Mouse (Mus musculus) liver, adult 2 months (tissue): Measurements from ENCODE around the gene Cln3. TPM values are rescaled to one million over a fixed set of nuclear protein-coding genes. Genes with fewer than 3 reads are reported as not detected.

Experiments
- DNase-seq: peaks from one replicate; pipeline ENCODE4 v3.0.0-alpha.2; 2011; ENCODE audit warnings: low read depth, low spot score; ENCODE audit errors: extremely low read depth
- H3K27ac ChIP-seq: fragments of 200-500 bp; replicated peaks from 2 replicates; pipeline ENCODE4 v1.5.1; 2012; ENCODE audit warnings: low read depth, mild to moderate bottlenecking, control low read depth, inconsistent platforms, low read length; ENCODE audit not compliant: insufficient read depth
- H3K27me3 ChIP-seq: fragments of 200-500 bp; 2 replicates; pipeline ENCODE4 v1.6.1; 2012; ENCODE audit warnings: mild to moderate bottlenecking, moderate library complexity, low read length, inconsistent platforms; ENCODE audit not compliant: control insufficient read depth, insufficient read depth
- H3K36me3 ChIP-seq: fragments of 200-500 bp; 2 replicates; pipeline ENCODE4 v1.6.1; 2012; ENCODE audit warnings: low read length, inconsistent platforms; ENCODE audit not compliant: control insufficient read depth, insufficient read depth
- H3K4me1 ChIP-seq: fragments of 200-500 bp; 2 replicates; pipeline ENCODE4 v1.6.1; 2011; ENCODE audit warnings: low read length; ENCODE audit not compliant: control insufficient read depth, insufficient read depth
- H3K4me3 ChIP-seq: fragments of 200-500 bp; 2 replicates; pipeline ENCODE4 v1.5.1; 2011; ENCODE audit warnings: low read depth, mild to moderate bottlenecking, control low read depth, low read length, moderate library complexity; ENCODE audit not compliant: insufficient read depth
- H3K79me2 ChIP-seq: fragments of 200-500 bp; 2 replicates; pipeline ENCODE4 v1.6.1; 2012; ENCODE audit warnings: inconsistent platforms, mild to moderate bottlenecking, low read length, moderate library complexity; ENCODE audit not compliant: control insufficient read depth, insufficient read depth
- H3K9ac ChIP-seq: fragments of 200-500 bp; 2 replicates; pipeline ENCODE4 v1.6.1; 2012; ENCODE audit warnings: low read depth, mild to moderate bottlenecking, control low read depth, inconsistent platforms, low read length
- CTCF ChIP-seq: fragments of 200-500 bp; IDR thresholded peaks from 2 replicates; pipeline ENCODE4 v1.5.1; 2011; ENCODE audit warnings: low read depth, low read length, control low read depth
- POLR2A ChIP-seq: fragments of 200-500 bp; IDR thresholded peaks from 2 replicates; pipeline ENCODE4 v1.6.1; 2011; ENCODE audit warnings: low read length, control low read depth; ENCODE audit not compliant: insufficient read depth; ENCODE audit errors: extremely low read depth
- WGBS: fragments of 180-500 bp; shearing (Covaris S2); methylation state at CpG from one replicate; pipeline ENCODE4 v1.1.7; 2018; 5-methylcytosine and 5-hydroxymethylcytosine counted together
- polyA plus RNA-seq: library from polyadenylated mRNA; depleted of rRNA; stranded (reverse); fragments of >200 nt; gene quantifications from 2 replicates; pipeline ENCODE4 v1.2.3, GENCODE M21; 2012
- total RNA-seq: library from RNA; depleted of rRNA; stranded (reverse); fragments of >200 nt; gene quantifications from 2 replicates; pipeline ENCODE4 v1.2.3, GENCODE M21; 2014

Cln3 gene
- total and polyA plus RNA-seq, 2 experiments, result 7.1 to 57.0 TPM

GRCm38 (mm10) chr7:126554796-126555195 is 30.8 kb downstream of the Cln3 start:
- TF ChIP-seq POLR2A, result no peak
- TF ChIP-seq CTCF, result no peak
- H3K27ac ChIP-seq, result no peak overlapping the region
- no peaks in the 10 kb centered on the region for H3K27me3 ChIP-seq
- H3K9ac ChIP-seq, result no peak overlapping the region
- no peaks in the 10 kb centered on the region for H3K79me2 ChIP-seq
- H3K4me3 ChIP-seq, result no peak overlapping the region
- no peaks in the 10 kb centered on the region for H3K4me1 ChIP-seq
- DNase-seq, result no peak
- WGBS, result 98% methylated on average over 1 of the region's 1 CpGs
- peaks cover 89% of the 10 kb centered on the region for H3K36me3 ChIP-seq

DNA sequence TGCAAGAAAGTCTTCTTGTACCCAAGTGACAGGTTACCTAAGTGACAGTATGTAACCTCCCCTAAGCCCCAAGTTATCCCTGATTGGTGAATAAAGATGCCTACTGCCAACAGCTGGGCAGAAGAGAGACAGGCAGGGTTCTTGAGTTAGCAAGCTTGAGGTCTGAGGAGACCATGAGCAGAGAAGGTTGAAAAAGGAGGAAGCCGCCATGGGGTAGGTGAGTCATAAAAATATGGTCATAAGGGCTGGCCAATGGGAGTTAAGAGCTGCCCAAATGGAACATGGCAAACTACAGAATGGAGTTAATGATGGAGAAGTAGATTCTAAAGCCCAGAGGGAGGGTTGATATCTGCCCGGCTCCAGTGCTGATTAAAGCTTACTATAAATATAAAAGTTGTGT is 40.0 kb downstream of the Cln3 start:
- Histone ChIP-seq H3K79me2 (no peaks in the 10 kb centered on the region), H3K9ac (no peak overlapping the region), H3K27ac (no peak overlapping the region), H3K36me3 (peaks cover 47% of the 10 kb centered on the region), H3K4me3 (no peak overlapping the region), H3K4me1 (no peaks in the 10 kb centered on the region), H3K27me3 (no peaks in the 10 kb centered on the region)
- TF ChIP-seq POLR2A (no peak), CTCF (no peak)
- 93% methylated on average over 2 of the region's 2 CpGs for WGBS
- no peak for DNase-seq

- Histone ChIP-seq H3K9ac (no peak overlapping the region), H3K79me2 (no peaks in the 10 kb centered on the region), H3K4me1 (no peaks in the 10 kb centered on the region), H3K36me3 (peaks cover 10% of the 10 kb centered on the region), H3K27me3 (no peaks in the 10 kb centered on the region), H3K27ac (no peak overlapping the region), H3K4me3 (no peak overlapping the region)
- TF ChIP-seq POLR2A (no peak), CTCF (no peak)
- 82% methylated on average over 1 of the region's 1 CpGs for WGBS
- DNase-seq, result no peak
Measured at GRCm38 (mm10) chr7:126541661-126542060, 44.0 kb downstream of the Cln3 start.

DNA sequence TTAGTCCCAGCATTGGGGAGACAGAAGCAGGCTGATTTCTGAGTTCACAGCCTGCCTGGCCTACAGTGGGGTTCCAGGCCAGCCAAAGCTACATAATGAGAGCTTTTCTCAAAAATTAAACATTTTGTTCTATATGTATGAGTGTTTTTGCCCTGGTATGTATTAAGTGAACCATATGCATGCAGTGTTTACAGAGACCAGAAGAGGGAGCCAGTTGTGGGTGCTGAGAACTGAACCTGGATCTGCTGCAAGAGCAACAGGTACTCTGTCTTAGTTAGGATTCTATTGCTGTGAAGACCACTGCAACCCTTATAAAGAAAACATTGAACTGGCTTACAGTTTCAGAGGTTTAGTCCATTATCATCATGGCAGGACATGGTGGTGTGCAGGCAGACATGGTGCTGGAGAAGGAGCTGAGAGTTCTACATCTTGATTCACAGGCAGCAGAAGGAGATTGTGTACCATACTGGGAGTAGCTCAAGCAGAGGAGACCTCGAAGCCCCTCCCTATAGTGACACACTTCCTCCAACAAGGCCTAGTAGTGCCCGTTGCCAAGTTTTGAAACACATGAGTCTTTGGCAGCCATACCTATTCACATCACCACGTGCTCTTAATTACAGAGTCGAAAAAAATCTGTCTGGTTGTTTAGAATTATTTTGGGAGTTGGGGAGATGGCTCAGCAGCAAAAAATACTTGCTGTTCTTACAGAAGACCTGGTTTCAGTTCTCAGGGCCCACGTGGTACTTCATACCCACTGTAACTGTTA is 47.6 kb downstream of the Cln3 start:
- Histone ChIP-seq H3K36me3 (no peaks in the 10 kb centered on the region), H3K4me3 (no peak overlapping the region), H3K27ac (no peak overlapping the region), H3K27me3 (peaks cover 3% of the 10 kb centered on the region; the same call in 1 of the 2 replicates), H3K9ac (no peak overlapping the region), H3K79me2 (no peaks in the 10 kb centered on the region), H3K4me1 (0 out of 2 replicates have a peak, but pooled peaks cover 3% of the 10 kb centered on the region)
- peak; percentile 19 for DNase-seq
- WGBS, result 68% methylated on average over 5 of the region's 5 CpGs
- peak; percentile 45; the same call in 1 of the 2 replicates for TF ChIP-seq CTCF
- no peak for TF ChIP-seq POLR2A

DNA sequence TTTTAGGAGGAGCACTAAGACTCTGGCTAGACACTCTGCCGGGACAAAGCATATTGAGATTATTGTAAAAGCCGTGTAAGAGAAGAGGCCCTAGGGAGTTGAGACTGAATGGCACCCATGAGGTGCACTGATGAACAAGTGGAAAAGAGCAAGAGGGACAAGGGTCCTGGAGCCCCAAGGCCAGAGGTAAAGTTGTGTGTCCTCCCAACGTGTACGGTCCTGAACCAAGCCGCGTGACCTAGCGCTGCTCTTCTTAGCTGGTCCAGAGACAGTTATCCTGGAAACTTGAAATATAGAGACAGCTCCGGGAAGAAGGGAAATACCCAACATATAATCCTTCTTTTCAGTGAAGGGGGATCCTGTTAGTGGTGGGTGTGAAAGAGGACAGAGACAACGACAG is 49.2 kb downstream of the Cln3 start:
- no peak for DNase-seq
- 0 out of 2 replicates have a peak, but pooled peaks cover 3% of the 10 kb centered on the region for H3K4me1 ChIP-seq
- H3K27ac ChIP-seq, result no peak overlapping the region
- WGBS, result 75% methylated on average over 9 of the region's 9 CpGs
- no peak overlapping the region for H3K4me3 ChIP-seq
- H3K27me3 ChIP-seq, result peaks cover 3% of the 10 kb centered on the region; the same call in 1 of the 2 replicates
- no peak overlapping the region for H3K9ac ChIP-seq
- TF ChIP-seq CTCF (no peak), POLR2A (no peak)
- no peaks in the 10 kb centered on the region for H3K36me3 ChIP-seq
- no peaks in the 10 kb centered on the region for H3K79me2 ChIP-seq

DNA sequence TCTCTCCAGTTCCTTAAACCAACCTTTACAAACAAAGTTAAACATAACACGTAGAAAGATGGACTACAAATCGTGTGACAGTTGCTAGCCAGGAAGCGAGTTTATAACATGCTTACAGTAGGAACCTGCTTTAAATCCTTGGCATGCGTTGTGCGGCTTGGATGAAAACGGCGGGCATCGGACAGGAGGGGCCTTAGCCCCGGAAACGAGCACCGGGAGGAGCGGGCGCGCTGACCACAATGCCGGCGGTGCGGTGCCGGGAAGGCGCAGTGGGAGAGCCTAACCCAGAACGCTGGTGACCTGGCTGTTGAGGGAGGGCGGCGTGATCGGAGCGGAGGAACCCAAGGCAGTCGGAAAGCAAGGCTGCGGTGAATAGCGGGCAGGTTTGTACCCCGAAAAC is 49.9 kb downstream of the Cln3 start:
- H3K4me1 ChIP-seq, result 0 out of 2 replicates have a peak, but pooled peaks cover 3% of the 10 kb centered on the region
- no peak for DNase-seq
- no peak overlapping the region for H3K27ac ChIP-seq
- WGBS, result 5% methylated on average over 28 of the region's 28 CpGs
- peak overlapping the region; percentile 43 for H3K4me3 ChIP-seq
- no peaks in the 10 kb centered on the region for H3K36me3 ChIP-seq
- H3K9ac ChIP-seq, result peak overlapping the region; percentile 23; the same call in 1 of the 2 replicates
- H3K79me2 ChIP-seq, result no peaks in the 10 kb centered on the region
- H3K27me3 ChIP-seq, result peaks cover 3% of the 10 kb centered on the region; the same call in 1 of the 2 replicates
- TF ChIP-seq CTCF (no peak), POLR2A (no peak)
